Mouse (Mus musculus) Muller cell, postnatal 12 days (primary cell): Measurements from ENCODE around the gene Cfap54.
A peak's percentile ranks its signal among the peaks of the same experiment; 100 is the strongest.

Source experiments
- DNase-seq: peaks from one replicate; pipeline ENCODE4 v3.0.0-alpha.2; 2015; ENCODE audit errors: inconsistent ontology term

Cfap54 gene

DNA sequence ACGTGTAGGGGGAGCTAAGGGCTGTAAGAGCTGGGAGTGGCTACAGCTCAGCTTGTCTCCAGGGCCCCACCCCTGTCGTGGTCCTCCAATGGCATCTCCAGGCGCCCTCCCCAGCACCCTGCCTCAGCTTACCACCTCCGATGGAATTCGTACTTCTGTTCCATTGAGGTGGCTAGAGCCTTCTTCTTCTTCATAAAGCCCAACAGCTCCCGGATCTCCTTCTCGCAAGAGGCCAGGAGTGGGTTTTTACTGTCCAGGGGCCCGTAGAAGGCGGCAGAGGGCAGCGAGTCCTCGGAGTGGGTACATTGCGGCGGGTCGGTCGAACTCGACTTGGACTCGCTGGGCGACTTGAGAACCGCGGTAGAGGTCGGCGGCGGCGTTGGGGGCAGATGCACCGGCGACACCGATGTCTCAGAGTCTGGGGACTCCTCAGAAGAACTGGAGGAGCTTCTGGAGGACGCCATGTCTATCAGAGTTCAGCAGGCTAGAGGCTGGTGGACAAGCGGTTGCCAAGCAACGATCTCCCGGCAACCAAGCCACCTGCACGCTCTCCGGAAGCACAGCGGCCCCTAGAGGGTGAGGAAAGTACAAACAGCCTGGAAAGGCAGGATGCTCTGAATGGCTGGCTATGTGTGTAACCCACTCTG is at the start of gene Cfap54:
Gene Cfap54 (minus strand): TSS at position 486 of the 647 bp plus-strand sequence.
- peak; percentile 86 for DNase-seq

GRCm38 (mm10) chr10:93130456-93130940 is 49.1 kb upstream of the Cfap54 start:
- DNase-seq = peak; percentile 86

DNA sequence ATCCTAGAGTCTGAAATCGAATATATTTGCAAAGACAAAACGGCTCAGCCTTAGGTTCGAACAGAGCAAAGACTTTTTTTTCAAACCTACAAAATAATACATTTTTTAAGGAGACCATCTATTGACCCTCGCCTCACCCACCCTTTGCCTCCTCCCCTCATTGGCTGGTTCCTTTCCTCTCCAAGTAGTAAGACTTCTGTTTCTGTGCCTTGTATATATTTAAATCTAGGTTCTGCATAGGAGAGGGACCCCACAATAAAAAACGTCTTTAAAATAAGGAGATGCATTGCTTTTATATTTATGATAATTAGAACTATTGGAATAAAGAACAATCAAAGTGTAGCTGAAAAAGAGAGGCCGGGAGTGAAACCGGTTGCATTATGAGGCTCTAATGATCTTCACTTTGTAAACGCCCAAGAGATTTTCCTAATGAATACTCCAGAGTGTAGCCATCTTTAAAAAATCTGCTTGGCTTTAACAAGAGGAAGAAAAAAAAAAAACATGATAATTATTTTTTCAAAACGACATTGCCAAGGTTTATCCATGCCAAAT is 48.6 kb upstream of the Cfap54 start:
- DNase-seq = no peak

DNA sequence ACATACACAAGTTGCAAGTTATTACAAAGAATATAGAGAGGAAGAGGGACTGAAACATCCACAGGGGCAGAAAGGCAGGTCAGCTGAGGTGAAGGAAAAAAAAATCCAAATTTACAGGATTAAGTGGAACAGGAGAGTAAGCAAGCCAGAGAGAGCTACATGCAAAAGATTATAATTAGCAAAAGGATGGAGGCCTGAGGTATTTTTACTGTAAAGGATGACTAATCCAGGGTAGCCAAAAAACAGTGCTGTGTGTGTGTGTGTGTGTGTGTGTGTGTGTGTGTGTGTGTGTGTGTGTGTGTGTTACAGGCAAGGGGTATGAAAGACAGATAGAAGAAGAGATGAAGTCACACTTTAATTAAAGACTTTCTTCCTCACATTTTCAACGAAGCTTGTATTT is 47.9 kb upstream of the Cfap54 start:
- DNase-seq = no peak

GRCm38 (mm10) chr10:93128566-93128965 is 47.1 kb upstream of the Cfap54 start:
- DNase-seq = no peak

DNA sequence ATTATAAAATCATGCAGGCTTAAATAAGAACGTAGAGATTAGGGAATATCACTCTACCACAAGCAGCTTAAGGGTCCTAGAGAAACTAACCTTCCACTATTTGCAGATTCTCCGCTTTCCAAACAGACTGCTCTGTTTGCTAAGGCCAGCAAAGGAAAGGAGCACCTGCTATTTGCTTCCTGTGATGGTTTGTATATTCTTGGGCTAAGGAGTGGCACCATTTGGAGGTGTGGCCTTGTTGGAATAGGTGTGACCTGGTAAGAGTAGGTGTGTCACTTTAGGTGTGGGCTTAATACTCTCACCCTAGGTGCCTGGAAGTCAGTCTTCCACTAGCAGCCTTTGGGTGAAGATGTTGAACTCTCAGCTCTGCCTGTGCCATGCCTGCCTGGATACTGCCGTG is 44.6 kb upstream of the Cfap54 start:
- no peak for DNase-seq

GRCm38 (mm10) chr10:93123957-93124613 is 42.7 kb upstream of the Cfap54 start:
- no peak for DNase-seq

DNA sequence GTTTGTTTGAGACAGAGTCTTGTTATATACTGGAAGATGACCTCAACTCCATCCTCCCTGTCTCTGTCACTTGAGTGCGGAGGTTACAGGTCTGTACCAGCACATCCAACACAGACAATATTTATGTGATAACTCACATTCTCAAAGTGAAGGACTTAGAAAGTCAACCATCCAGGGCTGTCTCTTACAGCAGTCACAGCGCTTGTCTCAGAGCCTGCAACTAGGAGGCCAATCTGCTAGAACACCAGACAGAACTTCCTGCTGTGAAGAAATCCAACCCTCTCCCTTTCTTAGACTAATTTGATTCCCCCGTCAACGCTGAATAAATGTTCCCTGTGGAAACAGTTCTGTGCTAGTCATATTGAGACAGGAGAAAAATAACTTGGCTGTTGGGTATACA is 41.9 kb upstream of the Cfap54 start:
- no peak for DNase-seq

DNA sequence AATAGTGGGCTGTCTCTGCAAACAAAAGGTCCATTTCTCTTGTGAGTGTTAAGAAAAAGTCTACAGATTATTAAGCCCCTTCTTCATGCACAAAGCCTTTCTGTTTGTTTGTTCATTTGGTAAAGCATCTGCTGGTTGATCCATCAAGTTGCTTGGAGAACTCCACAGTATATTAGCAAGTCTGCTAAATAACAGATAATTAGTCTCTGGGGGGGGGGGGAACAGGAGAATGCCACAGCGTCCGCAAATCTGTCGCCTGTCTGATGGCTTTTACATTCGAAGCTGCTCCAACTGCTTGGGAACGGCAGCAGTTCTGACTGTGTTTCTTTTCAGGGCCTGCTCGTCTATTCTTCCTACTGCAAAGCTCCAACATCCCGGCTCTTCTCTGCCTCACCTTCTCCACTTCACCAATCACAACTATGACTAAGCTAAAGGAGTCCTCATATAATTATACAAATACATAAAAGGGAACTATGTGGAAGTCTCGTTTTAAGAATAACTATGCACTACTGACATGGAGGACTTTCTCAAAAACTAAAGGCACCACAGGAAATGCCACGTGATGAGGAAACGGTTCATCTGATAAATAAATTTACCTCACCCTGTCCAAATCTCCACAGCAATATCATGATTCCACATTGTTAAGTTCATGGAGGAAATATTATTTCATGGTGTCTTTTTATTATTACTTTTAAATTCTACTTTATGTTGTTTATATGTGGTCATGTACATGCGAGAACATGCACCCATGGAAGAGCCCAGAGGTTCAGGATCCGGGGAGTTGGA is 41.2 kb upstream of the Cfap54 start:
- DNase-seq = no peak

- DNase-seq = no peak
Measured at GRCm38 (mm10) chr10:93121262-93121860, 39.9 kb upstream of the Cfap54 start.

- DNase-seq = no peak
Measured at GRCm38 (mm10) chr10:93119809-93120208, 38.4 kb upstream of the Cfap54 start.

DNA sequence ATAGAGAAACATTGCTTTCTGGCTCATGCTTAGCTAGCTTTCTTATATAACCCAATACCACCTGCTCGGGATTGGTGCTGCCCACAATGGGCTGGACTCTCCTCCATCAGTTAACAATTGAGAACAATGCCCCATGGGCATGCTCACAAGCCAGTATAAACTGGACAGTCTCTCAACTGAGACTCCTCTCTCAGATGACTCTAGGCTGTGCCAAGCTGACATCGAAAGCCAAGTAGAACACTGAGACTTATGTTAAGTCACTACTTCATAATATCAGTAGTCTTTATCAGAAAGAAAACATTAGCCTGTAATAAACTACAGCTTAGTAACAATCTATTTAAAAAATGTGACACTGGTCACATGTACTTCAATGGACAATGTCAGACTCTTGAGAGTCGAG is 35.2 kb upstream of the Cfap54 start:
- no peak for DNase-seq

- DNase-seq = no peak
Measured at GRCm38 (mm10) chr10:93115743-93116142, 34.3 kb upstream of the Cfap54 start.

DNA sequence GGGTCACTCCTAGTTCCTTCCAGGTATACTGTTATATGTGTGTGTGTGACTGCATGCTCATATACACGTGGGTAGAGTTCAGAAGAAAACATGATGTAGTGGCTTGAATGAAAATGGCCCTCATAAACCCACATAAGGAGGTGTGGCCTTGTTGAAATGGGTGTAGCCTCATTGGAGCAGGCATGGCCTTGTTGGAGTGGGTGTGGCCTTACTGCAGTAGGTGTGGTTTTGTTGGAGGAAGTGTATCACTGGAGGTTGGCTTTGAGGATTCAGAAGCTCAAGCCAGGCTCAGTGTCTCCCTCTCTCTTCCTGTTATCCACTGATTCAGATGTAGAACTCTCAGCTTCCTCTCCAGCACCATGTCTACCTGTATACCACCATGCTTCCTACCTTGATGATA is 33.4 kb upstream of the Cfap54 start:
- no peak for DNase-seq

- DNase-seq = no peak
Measured at GRCm38 (mm10) chr10:93113968-93114367, 32.5 kb upstream of the Cfap54 start.

DNA sequence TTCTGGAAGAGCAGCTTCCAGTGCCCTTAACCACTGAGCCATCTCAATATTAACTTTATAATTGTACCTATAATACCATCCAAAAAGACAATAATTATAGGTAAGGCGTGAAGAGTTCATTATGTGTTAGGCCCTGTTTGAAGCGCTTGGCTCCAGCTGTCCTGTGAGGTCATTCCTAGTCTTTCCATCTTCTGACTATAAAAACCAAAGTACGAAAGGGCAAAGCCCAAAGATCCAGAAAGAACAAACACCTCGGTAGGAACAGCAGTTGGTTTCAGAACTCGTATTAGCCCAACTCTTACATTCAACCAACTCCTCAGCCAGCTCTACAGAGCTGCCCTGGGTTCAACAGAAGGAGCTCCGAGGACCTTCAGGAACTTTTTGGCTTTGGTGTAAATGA is 30.6 kb upstream of the Cfap54 start:
- DNase-seq = no peak

DNA sequence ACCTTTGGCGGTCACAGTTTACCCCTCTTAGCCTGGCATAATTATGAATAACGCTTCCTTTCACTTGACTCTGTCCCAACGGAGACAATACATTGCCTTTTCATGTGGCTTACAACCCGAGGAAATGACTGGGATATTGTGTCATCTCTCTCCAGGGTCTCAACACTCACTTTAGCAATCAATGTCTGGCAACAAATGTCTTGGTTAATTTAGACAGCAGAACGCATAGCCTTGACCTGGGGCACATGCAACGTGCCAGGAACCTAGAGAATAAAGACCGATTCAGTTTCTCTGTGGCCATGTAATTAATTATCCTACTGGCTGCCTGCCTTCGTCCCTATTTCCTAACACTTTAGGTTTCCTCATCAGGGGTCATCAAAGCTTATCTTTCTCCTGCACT is 30.0 kb upstream of the Cfap54 start:
- peak; percentile 93 for DNase-seq

- DNase-seq = no peak
Measured at GRCm38 (mm10) chr10:93105358-93105757, 23.9 kb upstream of the Cfap54 start.

GRCm38 (mm10) chr10:93104357-93104756 is 22.9 kb upstream of the Cfap54 start:
- no peak for DNase-seq

DNA sequence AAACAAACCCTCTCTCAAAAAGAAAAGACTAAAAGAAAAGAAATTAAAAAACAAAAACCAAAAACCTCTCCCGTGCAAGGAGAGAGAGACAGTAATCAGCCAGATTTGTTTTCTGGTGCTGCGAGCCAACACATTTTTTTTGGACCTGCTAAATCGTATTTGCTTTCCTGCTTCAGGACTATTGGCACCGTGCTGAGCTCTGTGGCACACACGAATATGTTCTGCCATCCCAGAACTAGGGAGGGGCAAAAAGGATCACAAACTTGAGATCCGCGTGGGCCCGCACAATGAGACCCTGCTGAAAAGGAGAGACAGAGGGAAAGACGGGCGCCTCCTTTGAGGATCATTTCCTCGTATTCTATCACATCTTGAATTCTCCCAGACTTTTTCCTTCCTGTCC is 22.3 kb upstream of the Cfap54 start:
- DNase-seq = no peak

DNA sequence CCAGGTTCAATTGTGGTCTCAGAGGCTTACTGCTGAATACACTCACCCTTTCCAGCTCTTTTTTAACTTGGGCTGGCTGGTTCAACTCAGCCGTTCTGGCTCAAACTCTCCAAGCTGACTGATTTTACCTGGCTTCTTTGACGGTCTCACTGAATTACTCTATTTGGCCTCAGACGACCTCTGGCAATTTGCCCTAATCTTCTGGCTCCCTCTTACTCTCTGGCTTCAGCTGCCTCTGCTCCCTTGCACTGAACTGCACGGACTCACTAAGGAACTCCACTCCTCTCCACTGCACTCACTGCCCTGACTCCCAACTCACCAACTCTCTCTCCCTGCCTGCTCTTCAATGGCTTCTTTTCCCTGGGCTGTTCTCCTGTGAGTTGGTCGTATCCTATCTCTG is 20.9 kb upstream of the Cfap54 start:
- DNase-seq = no peak

- no peak for DNase-seq
Measured at GRCm38 (mm10) chr10:93098211-93098805, 16.9 kb upstream of the Cfap54 start.
